Mouse (Mus musculus) neural tube, embryonic 10.5 days (tissue): ENCODE measurements around the gene Fgf22.

Experiments used
- DNase-seq: peaks from one replicate; pipeline ENCODE4 v3.0.0-alpha.2; 2017; ENCODE audit warnings: low spot score; ENCODE audit errors: extremely low spot score

Gene Fgf22

GRCm38 (mm10) chr10:79754856-79755516 lies at the start of gene Fgf22:
TSS of gene Fgf22 (plus strand) at chr10:79755076.
- DNase-seq: peak; percentile 71

DNA sequence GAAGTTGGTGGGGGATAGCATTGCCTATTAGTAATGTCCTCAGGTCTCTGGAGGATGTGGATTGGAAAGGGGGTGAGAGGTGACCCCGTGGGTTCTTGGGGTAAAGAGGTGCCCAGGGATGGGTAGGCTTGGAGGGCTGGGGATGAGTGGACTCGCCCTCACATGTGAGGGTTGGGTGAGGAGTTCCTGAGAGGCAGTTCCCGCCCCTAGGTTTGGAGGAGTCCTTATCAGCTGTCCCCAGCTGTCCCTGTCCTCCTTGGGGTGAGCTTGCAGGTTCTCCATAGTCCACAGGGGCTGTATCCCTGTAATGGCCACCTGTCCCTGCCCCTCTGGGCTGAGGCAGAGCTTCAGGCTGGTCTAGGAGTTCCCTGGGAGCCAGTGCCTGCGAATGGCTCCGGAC lies 48.9 kb upstream of the Fgf22 start:
- DNase-seq: no peak

- no peak for DNase-seq
Observed at GRCm38 (mm10) chr10:79706406-79707094, 48.3 kb upstream of the Fgf22 start.

DNA sequence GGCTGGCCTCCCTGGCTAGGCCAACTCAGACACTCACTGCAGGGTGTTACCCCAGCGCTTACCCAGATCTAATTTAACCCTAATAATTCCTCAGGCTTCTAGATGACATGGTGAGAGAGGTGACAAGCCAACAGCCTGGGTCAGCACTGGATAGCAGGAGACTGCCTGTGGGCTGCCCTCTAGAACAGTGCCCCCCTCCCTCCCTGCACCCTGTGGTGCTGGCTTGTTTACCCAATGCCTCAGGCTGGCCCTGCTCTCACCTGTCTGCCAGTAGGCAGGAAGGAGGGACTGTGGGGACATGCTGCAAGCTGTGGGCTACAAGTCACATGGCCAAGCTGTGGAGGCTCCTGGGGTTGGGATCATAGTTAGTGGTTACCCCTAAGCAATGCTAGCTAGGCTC lies 47.7 kb upstream of the Fgf22 start:
- no peak for DNase-seq

DNA sequence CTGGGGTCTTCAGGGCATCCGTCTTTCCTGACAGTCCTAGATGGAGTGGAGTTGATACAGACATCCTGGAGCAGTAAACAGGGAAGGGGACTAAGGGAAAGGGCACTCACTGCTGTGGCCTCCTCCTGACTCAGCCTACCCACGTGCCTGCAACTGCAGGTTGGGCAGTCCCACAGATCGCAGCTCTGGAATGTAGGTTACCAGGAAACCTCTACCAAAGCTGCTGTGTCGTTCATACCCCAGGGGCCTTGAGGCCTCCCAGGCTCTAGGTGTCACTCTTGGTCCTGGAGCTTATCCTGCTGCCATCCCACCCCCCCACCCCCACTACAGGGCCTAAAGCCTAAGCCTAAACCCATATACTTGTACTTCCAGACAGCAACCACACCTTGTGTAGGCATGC lies 47.1 kb upstream of the Fgf22 start:
- no peak for DNase-seq

DNA sequence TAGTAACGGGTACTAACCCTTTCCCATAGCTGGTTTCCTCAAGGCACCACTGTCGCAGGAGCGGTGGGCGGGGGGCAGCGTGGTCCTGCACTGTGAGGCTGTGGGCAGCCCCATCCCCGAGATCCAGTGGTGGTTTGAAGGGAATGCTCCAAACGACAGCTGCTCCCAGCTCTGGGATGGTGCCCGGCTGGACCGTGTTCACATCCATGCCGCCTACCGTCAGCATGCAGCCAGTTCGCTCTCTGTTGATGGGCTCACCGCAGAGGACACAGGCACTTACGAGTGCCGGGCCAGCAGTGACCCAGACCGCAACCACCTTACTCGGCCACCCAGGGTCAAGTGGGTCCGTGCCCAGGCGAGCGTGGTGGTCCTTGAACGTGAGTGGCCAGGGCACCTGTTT lies 46.2 kb upstream of the Fgf22 start:
- no peak for DNase-seq

- no peak for DNase-seq
Observed at GRCm38 (mm10) chr10:79709307-79709706, 45.6 kb upstream of the Fgf22 start.

GRCm38 (mm10) chr10:79712029-79712428 lies 42.8 kb upstream of the Fgf22 start:
- DNase-seq: no peak

DNA sequence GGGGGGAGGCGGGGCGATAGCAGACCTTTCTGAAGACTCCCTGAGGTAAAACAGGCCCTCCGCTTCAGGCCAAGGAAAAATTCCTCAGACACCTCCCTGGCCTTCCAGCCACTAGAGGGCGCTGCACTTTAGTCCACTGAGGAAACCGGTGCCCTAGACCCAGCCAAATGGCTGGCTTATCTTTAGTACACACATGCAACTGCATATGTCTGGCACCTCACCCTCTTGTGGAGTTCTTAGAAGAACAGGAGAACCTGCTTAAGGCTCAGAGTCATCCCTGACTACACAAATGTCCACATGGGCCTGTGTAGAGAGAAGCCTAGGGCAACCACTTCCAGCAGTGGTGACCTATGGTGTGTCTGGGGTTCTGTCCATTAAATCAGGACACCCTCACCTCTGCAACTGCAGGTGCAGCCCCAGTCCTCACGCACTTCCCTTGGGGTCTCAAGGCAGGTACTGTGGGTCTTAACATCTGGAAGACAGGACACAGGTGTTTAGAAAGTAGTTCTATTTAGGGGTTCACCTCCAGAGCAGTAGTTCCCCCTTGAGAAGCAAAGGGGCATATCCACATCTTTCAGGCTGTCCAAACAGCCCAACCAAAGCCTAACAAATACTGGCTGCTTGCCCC lies 42.3 kb upstream of the Fgf22 start:
- DNase-seq: peak; percentile 87

DNA sequence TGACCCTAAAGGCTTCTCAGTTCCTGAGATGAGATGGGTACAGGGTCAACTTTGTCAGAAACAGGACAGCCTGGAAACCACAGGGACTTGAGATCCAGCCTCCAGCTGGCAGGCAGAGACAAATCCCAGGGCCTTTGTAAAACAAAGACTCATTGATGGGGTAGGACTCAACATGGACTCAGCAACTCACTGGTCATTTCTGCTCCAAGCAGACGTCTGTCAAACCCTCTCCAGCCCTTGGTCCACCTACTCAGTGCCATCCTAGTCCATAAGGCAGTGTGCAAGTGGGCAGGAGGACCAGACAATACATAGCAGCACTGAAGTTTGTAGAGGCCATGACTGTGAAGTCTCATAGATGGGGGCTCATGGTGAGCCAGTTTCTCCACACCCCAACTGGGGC lies 41.7 kb upstream of the Fgf22 start:
- DNase-seq: no peak

DNA sequence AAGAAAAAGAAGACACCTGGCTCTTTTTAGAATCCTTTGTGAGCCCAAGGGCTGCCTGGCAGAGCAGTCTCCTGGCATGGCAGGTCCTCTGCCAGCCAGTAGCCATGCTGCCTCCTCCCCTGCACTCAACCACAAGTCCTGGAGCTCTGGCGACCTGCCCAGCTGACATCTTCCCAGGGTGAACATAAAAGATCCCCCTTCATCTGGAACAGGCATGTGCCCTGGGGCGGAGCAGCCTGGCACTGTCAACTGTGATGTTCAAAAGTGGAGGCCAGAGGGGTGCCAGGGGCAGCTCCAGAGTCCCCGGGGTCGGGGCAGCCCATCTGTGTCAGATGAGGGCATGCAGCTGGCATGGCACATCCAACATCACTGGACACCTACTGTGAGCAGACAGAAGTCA lies 39.9 kb upstream of the Fgf22 start:
- no peak for DNase-seq

DNA sequence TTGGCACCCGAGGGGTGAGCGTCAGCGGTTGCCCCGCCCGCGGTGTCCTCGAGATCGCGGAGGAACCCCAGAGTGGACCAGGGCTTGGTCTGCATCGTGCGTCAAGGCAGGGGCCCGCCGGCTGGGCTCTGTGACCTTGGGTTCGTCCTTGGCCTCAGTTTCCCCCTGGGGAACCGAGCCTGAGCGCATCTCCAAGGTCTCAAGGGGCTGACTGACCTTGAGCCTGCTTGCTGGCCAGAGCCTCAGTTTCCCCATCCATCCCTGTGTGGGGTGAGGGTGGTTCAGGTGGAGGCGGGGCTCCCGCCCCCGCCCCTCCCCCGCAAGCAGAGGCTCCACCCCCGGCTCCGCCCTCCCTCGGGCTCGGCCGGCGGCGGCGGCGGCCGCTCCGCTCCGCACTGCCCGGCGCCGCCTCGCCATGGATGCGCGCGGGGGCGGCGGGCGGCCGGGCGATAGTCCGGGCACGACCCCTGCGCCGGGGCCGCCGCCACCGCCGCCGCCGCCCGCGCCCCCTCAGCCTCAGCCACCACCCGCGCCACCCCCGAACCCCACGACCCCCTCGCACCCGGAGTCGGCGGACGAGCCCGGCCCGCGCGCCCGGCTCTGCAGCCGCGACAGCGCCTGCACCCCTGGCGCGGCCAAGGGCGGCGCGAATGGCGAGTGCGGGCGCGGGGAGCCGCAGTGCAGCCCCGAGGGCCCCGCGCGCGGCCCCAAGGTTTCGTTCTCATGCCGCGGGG lies 38.5 kb upstream of the Fgf22 start, which contains the start of gene Hcn2:
Gene Hcn2, plus strand, starts transcription at position 381 of the 734 bp plus-strand sequence.
- DNase-seq: no peak

GRCm38 (mm10) chr10:79716988-79717355 lies 37.9 kb upstream of the Fgf22 start:
- DNase-seq: no peak

- peak; percentile 82 for DNase-seq
Observed at GRCm38 (mm10) chr10:79717640-79718357, 37.1 kb upstream of the Fgf22 start.

GRCm38 (mm10) chr10:79721089-79721488 lies 33.8 kb upstream of the Fgf22 start:
- DNase-seq: no peak

GRCm38 (mm10) chr10:79723047-79723446 lies 31.8 kb upstream of the Fgf22 start:
- no peak for DNase-seq

GRCm38 (mm10) chr10:79723692-79724091 lies 31.2 kb upstream of the Fgf22 start:
- no peak for DNase-seq

DNA sequence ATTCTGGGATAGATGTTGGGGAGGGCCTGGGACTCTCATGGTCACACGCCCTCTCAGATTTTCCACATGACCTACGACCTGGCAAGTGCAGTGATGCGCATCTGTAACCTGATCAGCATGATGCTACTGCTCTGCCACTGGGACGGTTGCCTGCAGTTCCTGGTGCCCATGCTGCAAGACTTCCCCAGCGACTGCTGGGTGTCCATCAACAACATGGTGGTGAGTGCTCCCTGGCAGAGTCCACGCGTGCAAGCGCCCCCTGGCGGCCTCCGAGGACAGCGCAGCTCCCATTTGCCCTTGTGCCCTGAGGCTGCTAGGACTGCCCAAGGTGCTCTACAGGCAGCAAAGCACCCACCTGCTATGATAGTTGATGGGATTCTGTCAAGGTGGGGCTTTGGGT lies 28.8 kb upstream of the Fgf22 start:
- no peak for DNase-seq

DNA sequence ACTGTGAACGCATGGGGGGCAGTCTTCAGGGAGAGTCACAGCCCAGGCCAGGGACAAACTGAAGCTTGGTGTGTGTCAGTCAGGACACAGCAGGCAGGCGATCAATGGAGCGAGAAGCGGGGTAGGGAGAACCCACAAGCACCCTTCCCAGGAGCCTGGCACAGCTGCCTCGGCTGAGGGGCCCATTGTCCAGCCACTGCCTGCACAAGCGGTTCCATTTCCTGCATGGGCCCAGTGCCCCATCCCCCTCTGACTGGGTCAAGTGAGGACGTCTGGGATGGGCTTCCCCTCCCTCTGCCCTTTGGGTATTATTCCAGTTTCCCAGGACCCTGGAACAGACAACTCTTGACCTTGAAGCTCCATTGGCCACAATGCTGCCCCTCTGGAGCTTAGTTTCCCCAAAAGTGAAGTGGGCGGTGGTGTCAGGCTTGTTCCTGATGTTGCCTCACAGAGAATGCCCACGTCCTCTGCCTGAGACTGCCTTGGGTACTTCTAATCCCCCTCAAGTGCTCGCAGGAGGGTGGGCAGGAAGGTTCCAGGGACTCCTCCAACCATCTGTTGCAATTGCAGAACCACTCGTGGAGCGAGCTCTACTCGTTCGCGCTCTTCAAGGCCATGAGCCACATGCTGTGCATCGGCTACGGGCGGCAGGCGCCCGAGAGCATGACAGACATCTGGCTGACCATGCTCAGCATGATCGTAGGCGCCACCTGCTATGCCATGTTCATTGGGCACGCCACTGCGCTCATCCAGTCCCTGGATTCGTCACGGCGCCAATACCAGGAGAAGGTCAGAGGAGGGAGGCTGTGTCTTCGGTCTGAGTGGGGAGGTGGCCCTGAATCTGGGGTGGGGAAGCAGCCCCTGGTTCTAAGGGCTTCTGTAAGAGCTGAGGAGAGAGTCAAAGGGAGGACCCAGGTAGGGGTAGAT lies 26.3 kb upstream of the Fgf22 start:
- no peak for DNase-seq

DNA sequence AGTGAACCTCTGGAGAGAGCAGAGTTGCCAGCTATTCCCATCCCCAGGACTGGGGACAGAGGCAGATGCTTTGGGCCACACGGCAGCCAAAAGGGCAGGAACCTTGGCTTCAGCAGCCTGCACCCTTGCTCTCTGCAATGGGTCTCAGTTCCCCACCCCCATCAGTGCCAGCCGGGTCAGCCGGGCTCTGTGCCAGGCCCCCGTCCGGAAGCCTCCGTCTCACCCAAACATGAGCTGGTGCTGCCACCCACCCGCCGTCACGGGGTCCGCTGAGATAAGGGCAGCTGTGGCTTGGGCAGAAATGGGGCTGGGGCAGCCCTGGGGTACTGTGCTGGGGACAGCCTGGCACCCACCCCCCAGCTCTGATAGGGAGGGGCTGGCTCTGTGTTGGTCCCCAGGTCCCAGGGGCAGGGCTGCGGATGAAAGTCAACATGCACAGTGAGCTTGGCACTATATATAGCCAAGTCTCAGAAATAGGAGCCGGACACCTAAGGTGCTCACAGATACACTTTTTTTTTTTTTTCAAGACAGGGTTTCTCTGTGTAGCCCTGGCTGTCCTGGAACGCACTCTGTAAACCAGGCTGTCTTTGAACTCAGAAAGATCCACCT lies 25.4 kb upstream of the Fgf22 start:
- no peak for DNase-seq
